Mouse (Mus musculus): ENCODE measurements around the gene Zdhhc1.

The Zdhhc1 gene

GRCm38 (mm10) chr8:105518436-105519313 lies 22.0 kb upstream of the Zdhhc1 start, which contains the start of gene Hsd11b2:
Gene Hsd11b2, plus strand, starts transcription at chr8:105518755.
- DNase-seq (ENCODE audit: low read depth, low spot score) = no peak

GRCm38 (mm10) chr8:105517346-105517745 lies 20.6 kb upstream of the Zdhhc1 start:
- DNase-seq (ENCODE audit: low read depth, low spot score) = no peak

GRCm38 (mm10) chr8:105516018-105516645 lies 19.4 kb upstream of the Zdhhc1 start:
- DNase-seq (ENCODE audit: low read depth, low spot score) = peak; percentile 78

- DNase-seq (ENCODE audit: low read depth, low spot score) = no peak
Observed at GRCm38 (mm10) chr8:105514656-105515055, 18.0 kb upstream of the Zdhhc1 start.

GRCm38 (mm10) chr8:105514194-105514593 lies 17.5 kb upstream of the Zdhhc1 start:
- DNase-seq (ENCODE audit: low read depth, low spot score) = no peak

- no peak for DNase-seq (ENCODE audit: low read depth, low spot score)
Observed at GRCm38 (mm10) chr8:105509997-105510735, 13.5 kb upstream of the Zdhhc1 start.

GRCm38 (mm10) chr8:105508758-105509157 lies 12.1 kb upstream of the Zdhhc1 start:
- no peak for DNase-seq (ENCODE audit: low read depth, low spot score)

GRCm38 (mm10) chr8:105506977-105507376 lies 10.3 kb upstream of the Zdhhc1 start:
- DNase-seq (ENCODE audit: low read depth, low spot score) = no peak

GRCm38 (mm10) chr8:105504617-105505016 lies 7.9 kb upstream of the Zdhhc1 start:
- no peak for DNase-seq (ENCODE audit: low read depth, low spot score)

GRCm38 (mm10) chr8:105499787-105500186 lies 3.1 kb upstream of the Zdhhc1 start:
- no peak for DNase-seq (ENCODE audit: low read depth, low spot score)

- no peak for DNase-seq (ENCODE audit: low read depth, low spot score)
Observed at GRCm38 (mm10) chr8:105495350-105496302, 1.1 kb downstream of the Zdhhc1 start.

- no peak for DNase-seq (ENCODE audit: low read depth, low spot score)
Observed at GRCm38 (mm10) chr8:105494566-105494965, 2.1 kb downstream of the Zdhhc1 start.

- DNase-seq (ENCODE audit: low read depth, low spot score) = no peak
Observed at GRCm38 (mm10) chr8:105493495-105493894, 3.2 kb downstream of the Zdhhc1 start.

GRCm38 (mm10) chr8:105489281-105489680 lies 7.4 kb downstream of the Zdhhc1 start:
- DNase-seq (ENCODE audit: low read depth, low spot score) = no peak

- DNase-seq (ENCODE audit: low read depth, low spot score) = no peak
Observed at GRCm38 (mm10) chr8:105488082-105488481, 8.6 kb downstream of the Zdhhc1 start.

GRCm38 (mm10) chr8:105484392-105484791 lies 12.3 kb downstream of the Zdhhc1 start:
- peak; percentile 61 for DNase-seq (ENCODE audit: low read depth, low spot score)

- DNase-seq (ENCODE audit: low read depth, low spot score) = no peak
Observed at GRCm38 (mm10) chr8:105484030-105484368, 12.7 kb downstream of the Zdhhc1 start.

- no peak for DNase-seq (ENCODE audit: low read depth, low spot score)
Observed at GRCm38 (mm10) chr8:105483212-105484029, 13.3 kb downstream of the Zdhhc1 start.

- DNase-seq (ENCODE audit: low read depth, low spot score) = no peak
Observed at GRCm38 (mm10) chr8:105482123-105482522, 14.6 kb downstream of the Zdhhc1 start.

- no peak for DNase-seq (ENCODE audit: low read depth, low spot score)
Observed at GRCm38 (mm10) chr8:105481453-105481852, 15.2 kb downstream of the Zdhhc1 start.

Data from embryo, embryonic 11.5 days (tissue).